Mouse (Mus musculus): ENCODE results near the gene Ncbp1.
A peak's percentile ranks its signal among the peaks of the same experiment; 100 is the strongest.

Ncbp1 gene

DNA sequence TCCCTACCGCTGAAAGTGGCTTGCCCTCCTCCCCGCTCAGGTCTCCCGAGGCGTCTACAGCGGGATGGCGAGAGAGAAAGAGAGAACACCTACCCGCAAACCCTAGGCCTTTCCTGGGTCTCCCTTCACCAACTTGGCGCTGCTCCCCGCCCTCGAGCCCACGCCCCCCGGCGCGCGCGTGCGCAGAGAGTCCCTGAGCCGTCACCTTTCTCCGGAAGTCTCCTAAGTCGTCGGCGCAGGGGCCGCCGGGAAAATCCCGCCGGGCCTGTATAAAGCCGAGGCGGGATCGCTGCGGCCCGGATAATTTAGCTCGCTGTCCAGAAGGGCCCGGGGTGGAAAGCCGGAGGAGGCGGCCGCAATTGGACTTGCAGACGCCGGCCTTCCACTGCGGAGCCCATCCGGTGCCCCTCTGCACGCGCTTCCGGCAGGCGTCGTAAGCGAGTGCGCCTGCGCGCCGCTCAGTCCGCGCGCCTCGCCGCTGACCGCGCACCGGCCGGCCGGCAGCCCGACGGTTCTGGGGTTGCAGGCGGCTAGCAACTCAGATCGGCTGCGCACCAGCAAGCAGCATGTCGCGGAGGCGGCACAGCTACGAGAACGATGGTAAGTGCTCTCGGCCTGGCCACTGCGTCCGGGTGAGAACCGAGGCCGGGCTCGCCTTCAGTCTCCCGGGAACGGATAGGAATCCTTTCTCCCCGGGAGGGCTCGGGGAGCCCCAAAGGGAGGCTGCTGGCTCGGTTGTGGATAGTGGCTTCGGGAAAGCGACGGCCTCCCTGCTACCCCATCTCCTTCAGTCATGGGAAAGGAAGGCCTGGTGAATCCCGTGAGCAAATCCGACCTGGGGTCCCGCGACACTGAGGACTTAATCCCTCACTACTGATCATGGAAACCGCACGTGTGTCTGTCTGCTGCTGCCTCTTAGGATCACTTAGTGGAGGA, at the start of gene Ncbp1, which contains the start of gene Tstd2:
Ncbp1 (plus strand) TSS at position 327 of the 936 bp plus-strand sequence.
Tstd2 (minus strand) TSS at position 408 of the 936 bp plus-strand sequence.
- DNase-seq: peak; percentile 91 to 93

DNA sequence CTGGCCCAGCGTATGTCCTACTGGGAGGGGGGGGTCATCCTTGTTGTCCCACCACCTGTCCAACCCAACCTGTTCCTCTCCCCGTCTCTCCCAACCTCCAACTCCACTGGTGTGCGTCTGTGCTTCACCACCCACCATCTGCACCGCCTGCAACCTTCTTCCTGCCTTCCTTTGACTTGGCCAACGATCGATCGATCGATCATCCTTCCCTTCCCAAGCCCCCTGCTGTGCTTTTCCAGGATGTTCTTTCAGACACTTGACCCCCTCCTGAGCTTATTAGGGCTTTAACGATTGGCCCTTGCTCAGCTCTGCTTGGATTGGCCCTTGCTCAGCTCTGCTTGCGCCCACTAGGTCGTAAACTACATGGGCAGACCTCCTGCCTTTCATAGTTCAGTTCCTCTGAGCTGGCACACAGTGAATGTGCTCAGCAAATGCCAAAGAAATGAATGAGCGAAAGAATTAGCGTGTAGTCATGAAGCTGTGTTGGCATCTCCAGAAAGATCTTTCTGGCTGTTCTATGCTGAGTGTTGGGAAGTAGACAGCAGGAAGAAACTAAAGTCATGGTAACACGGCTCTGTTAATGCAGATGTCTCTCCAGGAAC, 48.8 kb upstream of the Ncbp1 start:
- no peak for DNase-seq

DNA sequence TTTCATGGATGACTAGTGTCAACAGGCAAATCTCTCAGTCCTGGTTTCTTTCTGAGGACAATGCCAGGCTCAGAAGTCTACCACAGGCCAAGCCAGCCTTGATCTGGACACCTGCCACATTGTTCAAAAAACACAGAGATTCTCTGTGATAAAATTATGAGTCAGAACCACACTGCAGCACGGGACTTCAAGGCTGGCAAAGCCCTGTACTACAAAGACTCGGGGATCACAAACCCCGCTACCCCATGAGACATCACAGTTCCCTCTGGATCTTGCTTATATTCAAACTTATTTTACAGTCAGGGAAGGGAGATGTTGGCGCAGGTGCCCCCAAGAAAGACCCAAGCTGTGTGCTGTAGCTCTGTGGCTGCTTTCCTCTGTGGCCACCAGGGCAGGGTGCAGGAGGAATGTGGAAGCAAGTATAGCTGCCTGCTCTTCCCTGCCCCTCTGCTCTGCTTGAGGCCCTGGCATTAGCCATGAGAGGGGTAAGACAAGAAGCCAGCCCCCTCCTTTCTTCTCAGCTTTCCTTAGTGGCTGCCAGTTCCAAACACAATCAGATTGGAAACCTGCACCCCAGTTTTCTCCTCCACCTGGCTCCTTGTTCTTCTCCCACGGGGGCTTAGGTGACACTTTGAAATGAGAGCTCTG, 45.9 kb upstream of the Ncbp1 start:
- DNase-seq: no peak

DNA sequence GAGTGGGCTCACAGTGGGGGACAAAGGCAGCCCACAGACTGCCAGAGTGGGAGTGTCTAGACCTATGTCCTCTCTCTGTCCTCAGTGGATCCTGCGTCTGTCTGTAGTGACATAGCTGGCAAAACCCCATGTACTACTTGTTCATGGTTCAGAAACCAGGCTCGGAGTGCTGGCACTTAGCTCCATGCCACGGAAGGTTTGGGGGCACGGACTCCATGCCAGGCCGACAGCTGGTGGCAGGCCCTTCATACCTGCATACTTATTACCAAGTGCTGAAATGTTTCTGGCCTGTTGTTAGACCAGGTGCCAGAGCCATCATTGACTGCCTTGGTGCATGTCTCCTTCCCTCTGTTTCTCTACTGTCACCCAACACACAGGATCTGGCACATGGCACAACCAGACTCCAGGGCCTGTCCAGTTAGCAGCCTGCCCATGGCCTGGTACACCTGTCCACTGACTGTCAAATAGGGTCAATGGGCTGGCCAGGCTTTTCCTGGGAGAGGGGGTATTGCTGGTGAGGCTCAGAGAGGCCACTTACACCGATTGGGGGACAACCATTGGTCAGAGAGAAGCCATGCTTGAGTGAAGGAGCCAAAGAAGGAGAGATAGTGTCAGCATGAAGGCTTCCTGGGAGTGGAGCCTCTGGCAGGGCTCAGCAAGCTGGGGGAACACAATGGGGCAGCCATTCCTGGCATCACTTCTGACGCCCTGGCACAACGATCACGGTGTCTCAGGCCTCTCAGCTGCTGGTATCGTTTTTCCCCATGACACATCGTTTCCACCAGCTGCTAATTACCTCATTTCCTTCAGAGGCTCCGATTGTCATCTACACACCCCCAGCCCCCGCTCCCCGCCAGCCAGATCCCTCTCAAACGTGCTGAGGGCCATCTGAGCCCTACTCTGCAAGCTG, 43.2 kb upstream of the Ncbp1 start:
- DNase-seq: peak in 1 of 2 experiments; percentile 15

DNA sequence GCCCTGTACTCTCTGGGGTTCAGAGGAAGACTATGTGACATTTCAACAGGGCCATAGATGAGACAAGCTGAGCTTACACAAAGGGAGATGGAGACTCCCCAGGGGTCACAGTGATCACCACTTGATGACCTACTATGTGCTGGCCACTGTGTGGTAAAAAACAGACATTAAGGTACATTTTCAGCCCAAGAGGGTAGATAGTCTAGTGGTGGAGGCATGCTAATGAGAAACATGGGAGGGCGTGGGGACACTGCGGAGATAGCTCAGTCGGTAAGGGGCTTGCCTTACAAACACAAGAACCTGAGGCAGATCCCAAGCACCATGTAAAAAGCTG, 42.6 kb upstream of the Ncbp1 start:
- no peak for DNase-seq

DNA sequence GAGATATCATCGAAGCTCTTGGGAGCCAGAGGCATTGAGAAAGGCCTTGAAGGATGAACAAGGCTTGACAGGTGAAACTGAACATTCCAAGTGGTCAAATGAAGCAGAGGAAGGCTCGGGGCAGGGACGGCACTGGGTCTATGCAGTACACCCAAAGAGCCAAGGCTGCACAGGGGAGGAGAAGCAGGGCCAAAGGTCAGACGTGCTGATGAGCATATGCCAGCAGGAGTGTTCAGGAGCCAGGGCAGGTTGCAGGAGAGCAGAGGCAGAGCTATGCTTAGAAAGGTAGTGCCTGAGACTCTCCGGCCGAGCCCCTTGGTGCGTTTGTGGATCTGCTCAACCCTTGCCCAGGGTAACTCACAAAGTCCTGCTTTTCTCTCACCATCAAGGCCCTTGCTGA, 41.9 kb upstream of the Ncbp1 start:
- no peak for DNase-seq

DNA sequence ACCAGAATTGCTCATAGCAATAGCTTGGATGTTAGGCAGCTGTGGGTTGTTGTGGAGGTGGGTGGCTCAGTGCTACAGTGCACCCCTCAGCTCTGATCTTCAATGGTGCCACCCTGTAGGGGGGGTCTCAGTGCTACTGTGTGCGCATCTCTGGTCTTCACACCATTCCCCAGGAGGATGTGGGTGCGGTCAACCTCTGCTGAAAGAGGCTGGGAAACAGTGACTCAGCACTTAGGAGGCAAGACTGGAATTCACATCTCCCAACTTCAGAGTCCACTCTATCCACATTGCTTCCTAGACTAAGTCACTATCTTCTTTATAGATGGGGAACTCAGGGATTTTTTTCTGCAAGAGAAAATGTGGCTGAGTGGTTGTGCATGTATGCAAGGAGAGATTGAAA, 40.8 kb upstream of the Ncbp1 start:
- no peak for DNase-seq

DNA sequence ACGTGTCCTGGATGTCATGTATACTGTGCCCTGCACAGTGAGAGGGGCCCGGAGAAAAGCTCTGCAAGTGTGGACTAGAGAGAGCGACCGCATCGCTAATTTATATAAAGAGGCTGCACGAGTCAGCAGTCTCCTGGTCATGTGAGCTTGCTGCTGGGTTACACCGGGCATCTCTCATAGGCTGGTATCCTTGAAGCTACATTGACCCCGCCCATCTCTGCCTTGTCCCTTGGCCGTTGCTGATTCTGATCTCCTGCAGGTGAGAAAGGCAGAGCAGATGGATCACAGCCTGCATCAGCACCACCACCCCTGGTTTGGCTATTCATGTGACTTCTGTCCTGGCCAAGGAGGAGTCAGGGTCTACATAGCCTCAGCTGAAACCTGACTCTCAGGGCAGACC, 39.3 kb upstream of the Ncbp1 start:
- DNase-seq: no peak

DNA sequence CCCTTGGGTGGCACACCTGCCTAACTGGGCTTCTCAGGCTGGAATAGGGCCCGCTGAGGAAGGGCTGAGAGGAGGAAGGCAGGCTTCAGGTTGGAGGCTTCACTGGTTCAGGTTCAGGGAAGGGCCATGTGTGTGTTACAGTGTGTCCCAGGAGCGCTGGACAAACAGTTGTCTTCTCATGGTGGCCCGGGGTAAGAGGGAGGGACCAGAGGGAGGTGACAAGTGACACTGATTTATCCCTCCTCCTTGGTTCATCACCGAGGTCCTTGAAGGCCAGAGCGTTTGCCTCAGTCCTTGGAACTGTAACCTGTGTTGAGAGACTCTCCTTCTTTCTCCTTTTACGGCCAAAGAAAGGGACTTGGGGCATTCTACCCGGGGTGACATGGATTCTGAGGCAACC, 37.9 kb upstream of the Ncbp1 start:
- DNase-seq: no peak

DNA sequence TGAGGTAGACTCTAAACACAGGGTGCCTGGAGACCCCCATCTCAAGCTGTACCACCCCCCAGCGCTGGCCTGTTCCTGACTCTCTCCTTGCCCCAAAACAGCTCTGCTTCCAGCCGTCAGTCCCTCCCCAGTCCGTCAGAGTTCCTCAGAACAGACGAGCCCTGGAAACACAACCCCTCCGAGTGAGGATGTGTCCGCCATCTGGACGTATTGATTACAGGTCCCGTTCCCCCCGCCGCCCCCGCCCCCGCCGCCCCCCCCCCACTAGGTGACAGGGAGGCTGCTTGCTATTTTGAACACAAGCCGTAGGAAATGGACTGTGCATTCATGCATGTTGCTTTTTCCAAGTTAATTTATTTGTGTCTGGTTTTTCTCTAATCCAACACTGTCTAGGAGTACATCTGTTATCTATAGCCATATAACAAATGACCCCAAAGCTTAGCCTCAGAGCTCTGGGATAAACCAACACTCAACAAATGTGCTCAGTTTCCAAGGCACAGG, 37.2 kb upstream of the Ncbp1 start:
- no peak for DNase-seq

DNA sequence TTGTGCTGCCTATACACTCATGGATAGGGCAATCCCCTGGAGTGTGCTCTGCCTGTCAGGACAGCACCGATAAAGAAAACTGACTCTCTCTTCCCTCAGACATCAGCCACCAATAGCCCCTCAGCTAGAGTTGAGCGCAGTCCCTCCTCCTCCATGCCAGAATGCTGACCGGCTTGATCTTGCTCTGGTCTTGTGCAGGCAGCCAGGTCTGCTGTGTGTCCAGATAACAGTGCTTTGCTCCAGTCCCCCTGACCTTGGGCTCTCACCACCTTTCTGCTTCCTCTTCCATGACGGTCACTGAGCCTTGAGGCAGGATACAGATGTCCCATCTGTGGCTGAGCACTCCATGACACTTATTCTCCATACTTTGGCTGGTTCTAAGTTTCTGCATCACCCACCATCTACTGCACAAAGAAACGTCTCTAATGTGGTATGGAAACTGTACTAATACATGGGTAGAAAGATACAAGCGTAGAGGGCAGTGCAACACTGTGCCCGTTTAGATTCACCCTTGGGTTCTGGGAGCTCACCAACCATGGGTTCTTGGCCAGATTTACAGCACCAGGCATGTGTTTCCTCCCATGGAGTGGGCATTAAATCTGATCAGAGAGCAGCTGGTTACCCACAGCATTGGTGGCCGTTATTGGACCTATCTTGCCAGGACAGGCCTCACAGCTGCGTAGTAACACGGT, 36.2 kb upstream of the Ncbp1 start:
- DNase-seq: no peak

DNA sequence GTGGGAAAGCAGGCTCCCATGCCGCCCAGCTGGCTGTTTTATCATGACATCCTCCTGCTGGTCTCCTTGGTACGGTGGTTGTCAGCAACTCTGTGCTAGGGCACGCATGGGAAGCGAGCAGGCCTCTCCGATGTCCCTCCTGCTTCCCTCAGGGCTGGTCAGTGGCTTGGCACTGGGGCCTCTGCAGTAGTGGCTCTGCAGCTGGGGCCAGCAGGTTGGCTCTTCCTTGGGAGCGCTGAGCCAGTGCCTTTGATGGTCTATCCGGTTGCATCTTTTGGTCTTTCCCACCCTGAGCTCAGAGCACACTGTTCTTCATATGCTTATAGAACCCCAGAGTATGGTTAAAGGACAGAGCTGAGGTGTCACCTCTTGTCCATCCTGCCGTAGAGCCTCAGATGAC, 28.3 kb upstream of the Ncbp1 start:
- DNase-seq: no peak

DNA sequence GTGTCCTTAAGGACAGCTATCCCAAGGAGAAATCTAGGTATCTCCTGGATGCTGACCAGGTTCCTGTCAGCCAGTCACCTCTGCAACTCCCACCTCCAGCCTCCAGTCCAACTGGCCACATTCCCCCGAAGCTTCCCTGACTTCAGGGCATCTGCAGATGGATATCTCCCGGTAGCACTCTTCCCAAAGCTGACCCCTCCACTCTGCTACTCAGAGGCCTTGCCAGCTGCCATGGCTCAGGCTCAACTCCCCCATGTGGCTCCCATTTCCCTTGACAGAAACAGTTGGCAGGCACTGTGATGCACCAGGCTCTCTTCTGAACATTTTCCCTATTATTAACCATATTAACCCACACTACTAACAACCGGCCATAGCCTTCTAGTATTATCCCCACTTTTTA, 27.1 kb upstream of the Ncbp1 start:
- DNase-seq: no peak

DNA sequence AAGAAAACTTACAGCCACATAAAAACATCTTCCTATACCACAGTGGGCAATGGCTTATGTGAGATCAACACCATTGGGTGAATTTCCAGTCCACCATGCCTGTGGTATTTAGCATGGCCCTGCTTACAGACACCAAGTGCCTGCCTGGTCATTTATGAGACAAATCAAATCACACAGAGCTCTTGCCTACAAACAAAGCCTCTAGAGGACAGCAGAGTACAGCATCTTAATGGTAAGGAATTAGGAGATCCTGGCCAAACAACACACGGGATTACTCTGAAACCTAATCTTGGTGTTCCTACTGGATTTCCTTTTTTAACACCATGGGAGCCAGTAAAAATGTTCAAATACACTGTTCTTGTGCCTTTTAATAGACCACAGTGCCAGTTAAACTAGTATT, 23.1 kb upstream of the Ncbp1 start:
- DNase-seq: no peak

DNA sequence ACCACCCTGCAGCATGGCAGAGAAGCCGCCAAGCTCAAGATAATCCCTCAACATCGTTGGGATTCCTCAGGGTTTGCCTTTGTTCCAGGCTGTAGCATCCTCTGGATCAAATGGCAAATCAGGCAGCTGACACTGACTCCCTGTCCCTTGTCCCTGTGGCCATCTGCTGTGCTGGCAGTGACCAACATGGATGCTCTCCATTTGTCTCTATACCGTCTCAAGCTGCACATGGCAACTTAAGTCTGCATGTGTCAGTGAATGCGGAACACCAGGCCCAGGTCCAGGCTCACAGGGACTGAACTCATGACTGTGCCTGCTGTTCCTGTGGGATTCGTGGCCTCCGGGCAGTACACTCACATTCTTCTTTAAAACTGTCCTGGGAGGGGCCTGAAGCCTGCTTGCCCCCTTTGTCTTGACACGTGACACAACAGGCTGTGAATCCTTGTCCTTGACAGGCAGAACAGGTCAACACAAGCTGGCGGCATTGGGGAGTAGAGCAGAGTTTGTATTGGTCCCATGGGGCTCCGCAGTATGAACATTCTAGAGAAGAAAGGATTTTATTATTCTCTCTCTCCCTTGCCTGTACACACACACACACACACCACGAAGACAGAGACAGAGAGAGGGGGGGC, 21.8 kb upstream of the Ncbp1 start:
- no peak for DNase-seq

DNA sequence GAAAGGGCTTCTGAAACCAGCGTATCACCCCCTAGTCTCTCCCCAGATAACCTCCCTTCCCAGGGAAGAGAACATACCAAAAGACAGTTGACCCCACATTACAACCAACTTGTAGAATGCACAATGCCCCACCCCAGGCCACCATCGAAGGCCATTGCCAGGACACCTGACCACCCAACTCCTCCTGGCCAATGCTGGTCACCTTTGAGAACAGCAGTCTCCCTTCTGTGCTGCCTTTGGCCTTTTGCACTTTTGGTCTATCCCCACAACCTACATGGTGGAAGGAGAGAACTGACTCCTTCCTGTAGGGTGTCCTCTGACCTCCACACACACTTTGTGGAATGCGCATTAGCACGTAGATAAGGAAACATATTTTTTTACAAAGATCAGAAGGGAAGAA, 20.9 kb upstream of the Ncbp1 start:
- no peak for DNase-seq

DNA sequence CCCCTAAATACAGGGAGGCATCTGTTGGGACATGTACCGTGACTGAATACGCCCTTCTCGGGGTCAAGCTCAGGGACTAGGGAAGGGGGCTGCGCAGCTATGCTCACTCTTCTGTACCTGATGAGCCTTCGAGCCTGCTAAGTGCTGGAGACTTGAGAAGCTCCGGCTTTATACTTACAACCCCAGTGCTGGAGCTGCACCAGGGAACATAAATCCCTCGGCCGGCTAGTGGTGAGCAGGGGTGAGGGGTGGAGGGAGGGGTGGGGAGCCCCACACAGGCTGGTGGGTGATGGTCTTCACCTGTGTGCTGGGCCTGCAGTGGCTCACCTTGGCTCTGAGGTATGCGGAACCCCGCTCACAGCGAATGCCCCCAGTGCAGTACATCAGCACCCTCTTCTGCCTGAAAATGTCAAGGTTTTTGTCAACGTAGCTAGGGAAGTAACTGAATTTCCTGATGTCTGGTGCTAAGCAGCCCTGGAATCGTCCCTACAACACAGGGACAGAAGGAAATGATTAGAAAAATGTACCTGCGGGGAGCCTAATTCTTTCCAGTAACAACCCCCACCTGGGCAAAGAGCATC, 18.8 kb upstream of the Ncbp1 start:
- DNase-seq: no peak

DNA sequence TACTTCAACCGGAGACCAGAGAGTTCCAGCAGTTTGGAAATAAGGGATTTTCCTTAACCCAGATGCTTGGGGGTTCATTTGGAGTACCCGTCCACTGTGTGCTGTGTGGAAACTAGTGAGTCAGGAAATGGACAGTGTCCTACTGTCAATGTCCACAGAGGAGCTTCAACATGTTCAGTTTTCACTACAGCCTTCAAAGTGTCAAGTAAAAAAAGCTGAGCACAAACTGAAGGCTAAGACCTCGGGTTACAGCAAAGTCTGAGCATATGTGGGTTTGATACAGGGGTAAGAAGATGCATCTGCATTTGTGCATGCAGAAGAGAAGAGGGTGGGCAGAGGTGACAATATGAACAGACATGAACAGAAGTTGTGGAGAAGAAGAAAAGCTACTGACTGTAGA, 17.6 kb upstream of the Ncbp1 start:
- DNase-seq: no peak

DNA sequence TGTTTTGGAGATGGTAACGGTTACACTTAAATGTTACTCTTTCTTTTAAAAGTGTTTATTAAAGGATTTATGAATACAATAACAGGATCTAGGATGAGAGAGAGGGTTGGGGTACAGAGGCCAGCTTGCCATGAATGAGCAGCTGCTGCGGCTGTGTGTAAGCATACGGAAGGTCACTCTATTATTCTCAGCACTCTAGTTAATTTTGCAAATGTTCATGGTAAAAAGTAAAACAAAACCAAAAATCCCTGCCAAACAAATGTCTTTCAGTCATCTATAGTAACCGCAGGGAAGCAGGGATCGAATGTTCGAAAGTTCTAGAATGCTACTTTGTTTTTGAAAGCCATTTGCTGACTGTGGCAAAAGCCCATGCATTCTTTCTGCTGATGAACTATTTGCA, 15.1 kb upstream of the Ncbp1 start:
- no peak for DNase-seq

DNA sequence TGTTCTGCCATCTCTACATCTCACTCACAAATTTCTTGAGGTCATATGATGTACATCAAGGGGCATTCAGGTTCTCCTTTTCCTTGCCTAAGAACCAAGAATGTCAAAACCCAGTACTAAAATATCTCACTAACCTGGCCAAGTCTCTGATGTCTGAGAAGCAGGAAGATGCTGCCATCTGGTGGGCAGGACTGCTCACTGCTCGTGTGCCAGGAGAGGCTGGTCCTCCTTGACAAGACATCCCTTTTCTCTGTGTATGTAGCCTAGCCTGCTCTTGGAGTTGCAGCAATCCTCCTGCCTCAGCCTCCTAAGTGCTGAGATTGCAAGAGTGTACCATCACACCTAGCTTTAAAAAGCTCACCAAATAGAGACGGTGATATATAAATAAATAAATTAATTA, 11.9 kb upstream of the Ncbp1 start:
- peak; percentile 51 to 59 for DNase-seq

Measured in thymus, postnatal 36 days (tissue).